Mouse (Mus musculus) fat pad, adult 2 months (tissue): ENCODE measurements at regions not wholly inside any gene's neighbourhood (a gene's known extent, or its start where the extent isn't known, plus 50 kb on each side); places are given as distances from the start of the nearest gene placed in this dataset.

ENCODE experiments used
- DNase-seq: peaks from one replicate; pipeline ENCODE4 v3.0.0-alpha.2; 2011; ENCODE audit warnings: low read depth, low spot score; ENCODE audit errors: extremely low read depth

- no peak for DNase-seq
Observed at GRCm38 (mm10) chr19:56169998-56170274, 117.0 kb upstream of the Habp2 start.

- DNase-seq = no peak
Observed at GRCm38 (mm10) chr19:56172454-56172853, 114.5 kb upstream of the Habp2 start.

- peak; percentile 78 for DNase-seq
Observed at GRCm38 (mm10) chr19:56176059-56176458, 110.9 kb upstream of the Habp2 start.

GRCm38 (mm10) chr19:56177231-56177745 is 109.6 kb upstream of the Habp2 start:
- DNase-seq = no peak

- DNase-seq = no peak
Observed at GRCm38 (mm10) chr19:56185756-56186155, 101.2 kb upstream of the Habp2 start.

GRCm38 (mm10) chr19:56189185-56189584 is 97.8 kb upstream of the Habp2 start:
- no peak for DNase-seq

GRCm38 (mm10) chr19:56190222-56190621 is 96.7 kb upstream of the Habp2 start:
- no peak for DNase-seq

GRCm38 (mm10) chr19:56198474-56199236 is 88.3 kb upstream of the Habp2 start:
- DNase-seq = no peak

GRCm38 (mm10) chr19:56199401-56200150 is 87.4 kb upstream of the Habp2 start:
- DNase-seq = no peak

GRCm38 (mm10) chr19:56201007-56201682 is 85.8 kb upstream of the Habp2 start:
- DNase-seq = no peak

- no peak for DNase-seq
Observed at GRCm38 (mm10) chr19:56201738-56202480, 85.0 kb upstream of the Habp2 start.

- DNase-seq = peak; percentile 36
Observed at GRCm38 (mm10) chr19:56202481-56203130, 84.3 kb upstream of the Habp2 start.

- no peak for DNase-seq
Observed at GRCm38 (mm10) chr19:56218536-56218935, 68.4 kb upstream of the Habp2 start.

- DNase-seq = no peak
Observed at GRCm38 (mm10) chr19:56220724-56221407, 66.1 kb upstream of the Habp2 start.

GRCm38 (mm10) chr19:56222496-56222895 is 64.4 kb upstream of the Habp2 start:
- DNase-seq = no peak

- DNase-seq = no peak
Observed at GRCm38 (mm10) chr19:56225039-56225438, 61.9 kb upstream of the Habp2 start.

GRCm38 (mm10) chr19:56225518-56225917 is 61.4 kb upstream of the Habp2 start:
- no peak for DNase-seq

- DNase-seq = no peak
Observed at GRCm38 (mm10) chr19:56228586-56228985, 58.4 kb upstream of the Habp2 start.

GRCm38 (mm10) chr19:56231430-56231829 is 55.5 kb upstream of the Habp2 start:
- DNase-seq = no peak

- DNase-seq = no peak
Observed at GRCm38 (mm10) chr19:56231849-56232248, 55.1 kb upstream of the Habp2 start.
